Mouse (Mus musculus): Measurements from ENCODE around the gene Dhx36.

Gene Dhx36

GRCm38 (mm10) chr3:62506488-62507205, at the start of gene Dhx36:
Dhx36 (minus strand) TSS chr3:62507004.
- DNase-seq = peak; percentile 99

DNA sequence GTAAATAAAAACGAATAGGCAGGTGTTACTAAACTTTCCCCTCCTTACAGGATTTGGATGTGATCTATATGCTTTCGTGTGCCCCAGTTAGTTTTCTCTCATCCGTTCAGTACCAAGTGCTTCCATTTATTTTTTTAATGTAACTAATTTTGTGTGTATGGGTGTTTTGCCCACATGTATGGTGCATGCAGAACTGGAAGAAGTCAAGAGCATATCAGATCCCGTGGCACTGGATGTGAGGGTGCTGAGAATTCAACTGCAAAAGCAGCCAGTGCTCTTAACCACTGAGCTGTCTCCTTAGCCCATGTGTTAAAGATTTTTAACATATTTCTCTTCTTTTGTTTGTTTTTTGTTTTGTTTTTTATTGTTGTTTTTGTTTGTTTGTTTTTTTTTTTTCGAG, 20.8 kb upstream of the Dhx36 start:
- no peak for DNase-seq

DNA sequence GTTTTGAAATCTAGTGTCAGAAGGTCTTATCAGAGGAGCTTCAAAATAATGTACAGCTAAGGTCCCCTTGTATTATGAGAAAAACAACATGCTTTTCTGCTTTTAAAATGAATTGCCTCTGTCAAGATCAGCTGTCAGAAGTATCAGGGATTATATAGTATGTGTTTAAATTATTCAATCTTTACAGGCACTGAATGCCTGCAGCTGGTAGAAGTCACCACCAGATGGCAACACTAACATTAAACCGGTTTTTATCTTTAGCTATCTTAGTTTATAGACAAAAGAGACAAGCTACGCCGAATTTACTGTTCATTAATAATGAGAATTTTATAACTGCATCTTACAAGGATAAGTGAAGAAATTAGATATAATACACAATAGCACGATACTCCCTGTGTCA, 20.4 kb upstream of the Dhx36 start:
- DNase-seq = no peak

DNA sequence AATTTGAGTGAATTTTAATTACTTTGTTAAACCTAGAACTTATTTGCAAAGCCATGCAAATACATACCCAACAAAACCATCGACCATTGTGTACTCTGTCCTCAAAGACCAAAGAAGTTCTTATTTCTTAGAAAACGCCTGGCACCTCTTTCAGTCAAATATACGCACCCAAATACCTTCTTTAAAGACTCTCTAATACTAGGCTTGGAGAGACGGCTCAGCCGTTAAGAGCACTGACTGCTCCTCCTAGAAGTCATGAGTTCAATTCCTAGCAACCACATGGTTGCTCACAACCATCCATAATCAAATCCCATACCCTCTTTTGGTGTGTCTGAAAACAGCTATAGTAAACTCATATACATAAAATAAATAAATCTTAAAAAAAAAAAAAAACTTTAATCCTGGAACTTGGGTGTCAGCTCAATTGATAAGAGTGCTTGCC, 423 bp upstream of the Dhx36 start:
- no peak for DNase-seq

- DNase-seq = peak; percentile 31
Measured at GRCm38 (mm10) chr3:62505166-62505900, 1.5 kb downstream of the Dhx36 start.

DNA sequence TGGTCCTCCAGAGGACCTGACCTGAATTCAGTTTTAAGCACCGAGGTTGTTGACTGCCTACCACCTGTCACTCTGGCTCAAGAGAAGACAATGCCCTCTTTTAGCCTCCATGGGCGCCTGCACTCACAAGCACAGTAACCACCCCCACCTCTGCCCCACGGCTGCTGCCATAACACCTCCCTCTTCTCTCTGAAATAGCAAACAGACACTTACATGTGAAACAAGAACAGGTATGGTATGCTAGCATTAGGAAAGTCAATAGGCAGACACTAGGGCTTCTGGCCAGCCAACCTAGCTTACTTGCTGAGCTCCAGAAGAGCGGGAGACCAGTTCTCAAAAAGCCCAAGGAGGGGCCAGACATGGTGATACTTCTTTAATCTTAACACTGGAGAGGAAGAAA, 7.5 kb downstream of the Dhx36 start:
- peak; percentile 84 for DNase-seq

- no peak for DNase-seq
Measured at GRCm38 (mm10) chr3:62492568-62492967, 14.2 kb downstream of the Dhx36 start.

- no peak for DNase-seq
Measured at GRCm38 (mm10) chr3:62484340-62484739, 22.5 kb downstream of the Dhx36 start.

GRCm38 (mm10) chr3:62470179-62470578, 36.6 kb downstream of the Dhx36 start:
- no peak for DNase-seq

DNA sequence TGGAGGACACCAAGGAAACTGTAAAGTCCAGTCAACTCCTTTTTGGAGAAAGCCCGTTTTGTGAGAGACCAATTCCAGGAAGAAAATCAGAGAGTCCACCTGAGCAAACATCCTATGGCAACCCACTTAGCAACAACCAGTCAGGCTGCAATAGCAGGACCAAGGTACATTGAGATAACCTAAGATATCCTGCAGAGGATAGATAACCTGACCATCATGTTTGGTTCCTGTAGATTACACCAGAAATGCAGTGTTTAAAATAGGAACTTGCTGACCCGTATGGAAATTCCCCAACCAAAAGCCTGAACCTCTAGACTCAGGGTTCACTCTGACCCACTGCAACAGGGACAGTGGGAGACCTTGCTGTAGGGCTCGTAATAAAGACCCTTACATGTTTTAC, 42.5 kb downstream of the Dhx36 start:
- DNase-seq = no peak

- DNase-seq = no peak
Measured at GRCm38 (mm10) chr3:62459483-62459882, 47.3 kb downstream of the Dhx36 start.

DNA sequence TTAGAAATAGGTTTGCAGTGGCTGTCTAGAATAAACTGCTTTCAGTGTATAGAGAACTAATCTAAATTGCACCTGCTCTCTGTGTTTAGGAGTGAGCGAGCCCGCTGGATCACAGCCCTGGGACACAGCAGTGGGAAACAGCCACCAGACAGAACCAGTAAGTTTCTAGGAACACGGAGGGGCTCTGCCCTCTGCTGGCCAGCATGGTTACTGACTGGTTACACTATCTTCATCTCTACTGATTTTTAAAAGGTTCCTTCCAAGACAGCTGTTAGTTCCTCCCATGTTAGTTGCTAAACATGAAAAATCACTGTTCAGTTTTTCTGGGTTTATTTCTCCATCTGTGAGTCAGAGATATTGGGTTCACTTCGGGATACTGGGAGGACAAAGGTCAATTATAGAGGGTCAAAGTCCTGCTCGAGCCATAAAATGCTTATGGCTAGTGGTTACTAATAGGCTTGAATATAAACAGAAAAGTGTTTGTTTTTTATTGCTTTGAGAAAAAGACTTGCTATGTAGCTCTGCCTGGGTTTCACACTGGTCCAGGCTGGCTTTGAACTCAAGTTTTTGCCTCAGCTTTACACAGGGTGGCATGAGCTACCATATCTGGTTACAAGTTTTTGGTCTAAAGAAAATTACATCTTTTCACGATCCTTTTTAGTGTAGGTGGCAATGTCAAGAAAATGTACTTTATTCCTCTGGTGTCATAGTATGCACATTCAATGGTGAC, 48.4 kb downstream of the Dhx36 start:
- DNase-seq = peak; percentile 89

DNA sequence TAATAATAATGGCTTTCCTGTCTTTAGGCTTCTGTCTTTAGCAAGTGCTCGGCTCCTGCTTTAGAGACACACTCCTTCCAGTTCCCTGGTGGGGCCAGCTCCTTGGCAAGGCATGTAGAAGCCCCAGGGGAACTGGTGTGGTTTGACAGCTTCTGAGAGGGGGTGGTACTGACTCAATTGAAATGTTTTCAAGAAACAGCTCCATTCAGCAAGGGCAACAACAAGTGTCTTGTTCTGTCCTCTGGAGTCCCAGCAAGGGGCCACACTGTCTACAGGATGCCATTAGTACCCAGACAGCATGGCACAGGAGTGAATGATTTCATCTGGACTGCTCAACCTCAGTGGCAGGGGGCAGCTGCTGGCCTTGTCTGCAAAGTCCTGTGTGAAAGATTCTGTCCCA, 51.0 kb downstream of the Dhx36 start:
- no peak for DNase-seq

GRCm38 (mm10) chr3:62454096-62454495, 52.7 kb downstream of the Dhx36 start:
- no peak for DNase-seq

DNA sequence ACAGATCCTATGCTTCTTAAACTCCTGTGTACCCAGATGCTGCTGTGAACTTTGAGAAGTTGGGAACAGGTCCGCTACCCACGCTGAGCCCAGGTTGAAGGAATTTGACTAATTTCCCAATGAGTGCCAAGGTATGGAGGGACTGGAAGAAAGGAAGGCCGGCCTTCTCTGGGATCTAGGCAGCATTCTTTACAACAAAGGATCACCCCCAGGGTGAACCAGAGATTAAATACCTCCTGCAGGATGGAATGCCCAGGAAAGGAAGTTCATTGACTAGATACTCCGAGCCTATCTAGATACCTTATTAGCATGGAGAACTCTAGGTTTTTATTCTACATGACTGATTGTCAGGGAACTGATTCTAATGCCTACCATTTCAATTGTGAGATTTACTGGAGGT, 53.8 kb downstream of the Dhx36 start:
- DNase-seq = no peak

GRCm38 (mm10) chr3:62449871-62450496, 56.8 kb downstream of the Dhx36 start:
- peak; percentile 43 for DNase-seq

DNA sequence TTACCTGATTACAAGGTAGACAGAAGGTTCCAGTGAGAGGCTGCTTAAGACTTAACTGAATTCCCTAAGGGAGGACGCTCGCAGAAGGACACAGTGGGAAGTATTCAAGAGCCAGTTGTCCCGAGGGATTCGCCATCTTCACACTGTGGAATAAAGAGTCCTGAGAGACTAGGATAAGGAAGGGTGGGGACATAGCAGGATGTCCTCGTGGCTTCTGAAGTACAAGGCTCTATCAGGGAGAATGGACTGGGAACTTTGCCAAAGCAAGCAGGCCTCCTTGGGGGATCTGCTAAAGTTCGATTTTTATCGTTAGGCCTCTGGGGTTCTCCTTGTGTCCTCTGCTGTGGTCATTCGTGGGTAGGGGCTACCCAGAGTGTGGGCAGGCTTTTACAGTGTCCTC, 59.7 kb downstream of the Dhx36 start:
- DNase-seq = peak; percentile 96

- no peak for DNase-seq
Measured at GRCm38 (mm10) chr3:62446271-62446670, 60.5 kb downstream of the Dhx36 start.

DNA sequence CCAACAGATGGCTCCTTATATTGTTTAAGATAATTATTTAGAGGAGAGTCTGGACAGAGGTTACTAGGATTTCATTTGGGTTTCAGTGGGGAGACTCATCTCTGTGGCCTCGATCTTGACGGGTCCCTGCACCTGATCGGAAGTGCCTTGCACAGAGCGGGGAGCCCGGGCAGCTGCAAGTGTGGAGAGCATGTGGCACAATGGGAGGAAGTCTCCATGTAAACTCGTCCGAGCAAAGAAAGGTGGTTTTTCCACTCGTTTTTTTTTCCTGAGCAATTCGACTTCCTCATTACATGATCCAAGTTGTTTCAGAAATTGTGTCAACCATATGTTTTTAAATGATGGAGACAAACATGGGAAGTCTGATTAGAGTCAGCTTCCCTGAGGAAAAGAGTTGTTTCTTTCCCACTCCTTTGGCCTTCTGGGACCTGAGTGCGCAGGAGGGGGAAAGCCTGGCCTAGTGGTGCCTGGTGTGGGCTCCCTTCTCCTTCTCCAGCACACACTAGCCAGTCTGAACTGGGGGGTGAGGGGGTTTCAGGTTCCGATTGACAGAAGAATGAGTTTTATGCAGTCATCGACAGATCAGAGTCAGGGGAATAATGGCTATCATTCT, 63.1 kb downstream of the Dhx36 start:
- peak; percentile 79 for DNase-seq

DNA sequence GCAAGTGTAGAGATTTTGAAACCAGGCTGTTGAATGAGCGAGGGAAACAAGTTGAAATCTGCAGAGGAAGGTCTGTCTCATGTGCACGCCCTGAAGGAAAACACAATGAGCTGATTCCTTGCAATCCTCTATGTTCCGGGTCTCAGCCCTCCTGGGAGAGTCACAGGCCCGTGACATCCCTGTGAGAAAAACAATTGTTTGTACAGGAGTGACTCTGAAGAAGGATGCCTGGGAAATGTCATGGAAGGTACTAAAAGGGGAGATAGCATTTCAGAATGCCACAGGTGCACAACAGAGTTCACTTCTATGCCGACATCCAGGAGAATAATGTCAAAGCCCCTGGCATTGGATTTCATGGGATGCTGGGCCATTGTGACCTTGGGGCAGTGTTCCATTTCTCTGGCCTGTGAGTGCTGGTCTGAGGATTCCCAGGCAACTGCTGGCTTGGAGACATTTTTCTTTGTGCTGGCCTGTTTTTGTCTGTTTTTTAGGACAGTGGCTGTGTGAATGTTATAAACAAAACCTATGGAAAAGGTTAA, 66.3 kb downstream of the Dhx36 start:
- DNase-seq = peak; percentile 62

GRCm38 (mm10) chr3:62435923-62436322, 70.9 kb downstream of the Dhx36 start:
- DNase-seq = peak; percentile 57

DNA sequence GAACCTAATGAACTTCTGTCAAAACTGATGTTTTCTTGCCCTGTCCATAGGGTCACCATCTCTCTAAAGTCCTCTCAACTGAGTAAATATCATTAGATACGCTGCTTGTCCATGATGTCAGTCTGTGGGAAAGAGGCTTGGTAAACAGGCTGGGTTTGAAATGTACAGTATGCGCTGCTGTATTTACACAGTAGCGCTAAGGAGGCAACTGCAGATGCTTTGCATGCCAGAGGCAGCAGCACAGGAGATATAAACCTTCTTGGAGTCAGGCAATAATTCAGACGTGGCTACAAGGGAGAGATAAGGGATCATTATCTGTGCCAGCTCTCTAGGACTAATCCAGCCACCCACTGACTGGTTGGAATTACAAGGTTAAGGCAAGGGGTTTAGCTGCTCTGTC, 73.1 kb downstream of the Dhx36 start:
- peak; percentile 75 for DNase-seq

All from heart, adult 11 months (tissue).